Mouse (Mus musculus): Measurements from ENCODE around the gene Srbd1. TPM values are rescaled to one million over a fixed set of nuclear protein-coding genes. Genes with fewer than 3 reads are reported as not detected.

Gene Srbd1
- total RNA-seq, 2 experiments from 2014 or later, result 13.4 to 16.5 TPM

GRCm38 (mm10) chr17:86040221-86040984, 104.6 kb downstream of the Srbd1 start:
- no peak for DNase-seq (ENCODE audit: low spot score in 2 of 2)
- intact Hi-C loops (cut with DNase I), result no loop called here

GRCm38 (mm10) chr17:86039741-86040140, 105.2 kb downstream of the Srbd1 start:
- DNase-seq (ENCODE audit: low spot score in 2 of 2), result no peak
- intact Hi-C loops (cut with DNase I), result no loop called here

GRCm38 (mm10) chr17:86038211-86038648, 106.7 kb downstream of the Srbd1 start:
- intact Hi-C loops (cut with DNase I), result no loop called here

GRCm38 (mm10) chr17:86035576-86035975, 109.4 kb downstream of the Srbd1 start:
- intact Hi-C loops (cut with DNase I), result no loop called here
- no peak for DNase-seq (ENCODE audit: low spot score in 2 of 2)

More at GRCm38 (mm10) chr17:86038211-86038648, 106.7 kb downstream of the Srbd1 start:
- DNase-seq (ENCODE audit: low spot score in 2 of 2), result no peak

- intact Hi-C loops (cut with DNase I), result no loop called here
- no peak for DNase-seq (ENCODE audit: low spot score in 2 of 2)
Measured at GRCm38 (mm10) chr17:86035146-86035545, 109.8 kb downstream of the Srbd1 start.

GRCm38 (mm10) chr17:86034641-86035040, 110.3 kb downstream of the Srbd1 start:
- no peak for DNase-seq (ENCODE audit: low spot score in 2 of 2)
- intact Hi-C loops (cut with DNase I), result no loop called here

GRCm38 (mm10) chr17:86032113-86032714, 112.8 kb downstream of the Srbd1 start:
- intact Hi-C loops (cut with DNase I), result no loop called here

GRCm38 (mm10) chr17:86030016-86030415, 115.0 kb downstream of the Srbd1 start:
- no peak for DNase-seq (ENCODE audit: low spot score in 2 of 2)
- intact Hi-C loops (cut with DNase I), result no loop called here

More at GRCm38 (mm10) chr17:86032113-86032714, 112.8 kb downstream of the Srbd1 start:
- DNase-seq (ENCODE audit: low spot score in 2 of 2), result no peak

- no peak for DNase-seq (ENCODE audit: low spot score in 2 of 2)
- intact Hi-C loops (cut with DNase I), result no loop called here
Measured at GRCm38 (mm10) chr17:86029175-86029574, 115.8 kb downstream of the Srbd1 start.

GRCm38 (mm10) chr17:86027577-86028199, 117.3 kb downstream of the Srbd1 start:
- no peak for DNase-seq (ENCODE audit: low spot score in 2 of 2)
- intact Hi-C loops (cut with DNase I), result no loop called here

GRCm38 (mm10) chr17:86024589-86024988, 120.4 kb downstream of the Srbd1 start:
- intact Hi-C loops (cut with DNase I), result no loop called here
- no peak for DNase-seq (ENCODE audit: low spot score in 2 of 2)

GRCm38 (mm10) chr17:86022366-86022765, 122.6 kb downstream of the Srbd1 start:
- DNase-seq (ENCODE audit: low spot score in 2 of 2), result no peak
- intact Hi-C loops (cut with DNase I), result no loop called here

GRCm38 (mm10) chr17:86021815-86022214, 123.2 kb downstream of the Srbd1 start:
- intact Hi-C loops (cut with DNase I), result no loop called here
- no peak for DNase-seq (ENCODE audit: low spot score in 2 of 2)

- DNase-seq (ENCODE audit: low spot score in 2 of 2), result no peak
- intact Hi-C loops (cut with DNase I), result no loop called here
Measured at GRCm38 (mm10) chr17:86021231-86021630, 123.7 kb downstream of the Srbd1 start.

GRCm38 (mm10) chr17:86019793-86020192, 125.2 kb downstream of the Srbd1 start:
- intact Hi-C loops (cut with DNase I), result no loop called here
- no peak for DNase-seq (ENCODE audit: low spot score in 2 of 2)

GRCm38 (mm10) chr17:86014246-86014645, 130.7 kb downstream of the Srbd1 start:
- intact Hi-C loops (cut with DNase I), result no loop called here
- no peak for DNase-seq (ENCODE audit: low spot score in 2 of 2)

GRCm38 (mm10) chr17:86012576-86012975, 132.4 kb downstream of the Srbd1 start:
- intact Hi-C loops (cut with DNase I), result no loop called here
- DNase-seq (ENCODE audit: low spot score in 2 of 2), result no peak

GRCm38 (mm10) chr17:86011849-86012248, 133.1 kb downstream of the Srbd1 start:
- no peak for DNase-seq (ENCODE audit: low spot score in 2 of 2)
- intact Hi-C loops (cut with DNase I), result no loop called here

- intact Hi-C loops (cut with DNase I), result no loop called here
- DNase-seq (ENCODE audit: low spot score in 2 of 2), result no peak
Measured at GRCm38 (mm10) chr17:86008401-86008800, 136.6 kb downstream of the Srbd1 start.

- no peak for DNase-seq (ENCODE audit: low spot score in 2 of 2)
- intact Hi-C loops (cut with DNase I), result no loop called here
Measured at GRCm38 (mm10) chr17:86002113-86002512, 142.9 kb downstream of the Srbd1 start.

GRCm38 (mm10) chr17:86001667-86002066, 143.3 kb downstream of the Srbd1 start:
- intact Hi-C loops (cut with DNase I), result no loop called here
- no peak for DNase-seq (ENCODE audit: low spot score in 2 of 2)

All from left cerebral cortex, postnatal 36 days (tissue).